Mouse (Mus musculus) erythroblast, embryonic 14.5 days (primary cell): ENCODE data around the gene Naa15.

Source experiments
- GATA1 ChIP-seq: IDR thresholded peaks from 2 replicates; pipeline ENCODE4 v1.6.1; 2012; ENCODE audit warnings: low read length, inconsistent platforms, mixed read lengths
- TAL1 ChIP-seq: IDR thresholded peaks from 3 replicates; pipeline ENCODE4 v1.6.1; 2012; ENCODE audit warnings: low read length, inconsistent platforms, mixed read lengths

GRCm38 (mm10) chr3:51366926-51367325 is 48.0 kb upstream of the Naa15 start:
- TF ChIP-seq GATA1, result no peak
- no peak; the same call in 2 of the 3 replicates for TF ChIP-seq TAL1
